Mouse (Mus musculus): ENCODE measurements around the gene Zbtb8b. TPM values are rescaled to one million over a fixed set of nuclear protein-coding genes. Genes with fewer than 3 reads are reported as not detected.

Zbtb8b gene
- polyA plus RNA-seq (2012; rRNA removed) = 5.6 and 6.8 TPM in 2 replicates

DNA sequence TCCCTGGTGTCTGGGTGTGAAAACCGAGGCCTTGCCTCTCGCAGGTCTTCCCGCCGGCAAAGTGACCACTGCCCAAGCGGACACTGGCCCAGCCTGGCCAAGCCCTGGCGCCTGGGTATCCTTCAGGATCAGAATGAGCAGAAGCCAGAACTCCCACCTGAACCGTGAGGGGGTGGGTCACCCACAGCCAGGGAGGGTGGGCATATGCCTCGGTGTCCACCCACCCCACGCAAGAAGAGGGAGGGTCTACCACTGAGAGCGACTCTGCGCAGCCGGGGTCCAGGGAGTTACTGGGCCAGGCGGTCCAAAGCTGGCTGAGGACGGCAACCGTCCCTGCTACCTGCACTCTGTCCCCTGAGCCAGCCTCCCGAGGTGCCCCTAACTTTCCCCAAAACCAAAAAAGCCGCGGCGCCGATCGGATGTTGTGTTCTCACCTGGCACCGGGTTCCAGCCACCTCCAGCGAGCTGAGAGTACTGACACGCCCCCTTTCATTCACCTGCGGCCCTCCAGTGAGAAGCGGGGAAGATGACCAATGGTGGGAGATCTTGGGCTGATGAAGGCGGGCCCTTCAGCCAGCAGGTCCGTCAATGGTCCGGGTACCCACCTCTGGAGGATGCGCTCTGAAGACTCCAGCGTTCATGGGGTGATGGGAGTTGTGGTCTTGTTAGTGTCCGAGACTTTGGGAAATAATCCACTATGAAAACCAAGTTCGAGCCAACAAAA lies at the start of gene Zbtb8b:
TSS of gene Zbtb8b (minus strand) at position 514 of the 724 bp plus-strand sequence.

DNA sequence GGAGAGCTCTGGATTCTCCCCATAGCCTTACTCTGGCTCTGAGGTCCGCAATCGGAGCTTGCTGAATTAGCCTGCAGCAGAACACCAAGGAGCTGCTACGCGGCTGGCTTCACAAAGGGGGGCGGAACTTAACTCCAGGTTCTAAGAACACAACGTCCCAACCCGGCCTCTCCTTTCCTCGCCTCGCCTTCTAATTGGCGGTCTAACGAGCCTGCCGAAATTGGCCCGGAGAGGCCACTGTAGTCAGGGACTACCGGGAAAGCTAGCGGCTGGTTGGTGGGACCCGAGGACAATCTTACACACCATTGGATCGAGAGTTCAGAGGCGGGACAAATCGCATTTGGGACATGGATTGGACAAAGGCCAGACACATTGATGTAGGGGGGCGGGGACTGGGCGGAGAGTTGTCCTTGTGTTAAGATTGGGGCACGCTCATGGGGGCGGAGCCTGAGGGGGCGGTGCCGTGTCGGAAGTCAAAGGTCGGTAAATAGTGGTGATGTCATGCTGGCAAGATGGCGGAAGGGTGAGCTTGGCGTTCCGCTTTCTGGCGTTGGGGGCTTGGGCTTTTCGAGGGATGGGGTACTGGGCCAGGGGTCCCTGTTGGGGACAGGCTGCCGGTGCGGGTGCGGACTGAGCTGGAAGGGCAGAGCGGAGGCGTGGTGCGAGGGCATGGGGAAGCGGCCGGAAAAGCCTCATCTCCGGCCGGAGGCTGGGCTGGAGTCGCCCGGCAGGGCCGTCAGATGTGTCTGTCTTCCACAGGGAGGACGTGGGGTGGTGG lies 20.7 kb upstream of the Zbtb8b start, which contains the start of gene Bsdc1:
TSS of gene Bsdc1 (plus strand) at position 399 of the 778 bp plus-strand sequence.

DNA sequence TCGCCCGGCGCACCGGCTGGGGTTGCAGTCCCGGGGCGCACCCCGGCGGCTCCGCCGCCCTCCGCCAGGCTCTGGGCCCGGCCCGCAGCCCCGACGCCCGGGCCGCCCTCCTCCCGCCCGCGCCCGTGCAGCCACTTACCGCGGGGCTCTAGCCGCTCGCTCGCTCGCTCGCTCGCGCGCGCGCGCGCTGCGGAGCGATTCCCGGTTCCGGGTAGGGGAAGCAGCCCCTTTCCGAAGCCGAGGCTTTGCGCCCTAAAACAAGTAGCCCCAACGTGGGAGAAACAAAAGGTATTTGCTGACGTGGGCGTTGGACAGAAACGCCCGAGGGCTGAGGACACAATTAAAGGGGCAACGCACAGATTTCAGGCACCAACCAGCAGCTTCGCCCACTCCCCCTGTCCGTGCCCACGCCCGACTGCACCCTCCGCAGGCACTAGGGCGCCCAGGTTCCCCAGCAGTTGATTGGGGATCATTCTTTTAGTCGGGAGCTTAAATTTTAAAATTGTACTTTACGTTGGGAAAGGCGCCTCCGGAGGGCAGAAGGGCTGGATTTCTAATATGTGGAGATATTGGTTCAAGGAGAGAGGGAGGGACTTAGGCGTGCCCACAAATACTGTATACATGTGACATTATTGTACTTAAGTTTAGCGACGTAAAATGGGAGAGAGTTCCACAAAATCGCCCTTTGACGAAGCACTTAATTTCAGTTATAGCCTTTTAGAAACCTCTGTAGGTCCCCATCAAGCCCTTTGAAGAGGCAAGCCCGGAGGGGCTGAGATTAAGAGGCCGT lies 62.9 kb downstream of the Zbtb8b start, which contains the start of gene Zbtb8a:
TSS of gene Zbtb8a (minus strand) at position 516 of the 790 bp plus-strand sequence.

Other genes starting within 250 kb of the Zbtb8b start
- gene C77080, start 179.4 kb downstream of the Zbtb8b start, polyA plus RNA-seq (2012; rRNA removed) = 9.8 and 13.8 TPM in 2 replicates
- gene Sync, start 153.2 kb downstream of the Zbtb8b start, polyA plus RNA-seq (2012; rRNA removed) = 0.48 and 1.6 TPM in 2 replicates
- gene Rbbp4, start 105.5 kb downstream of the Zbtb8b start, polyA plus RNA-seq (2012; rRNA removed) = 115 and 134 TPM in 2 replicates
- gene Zbtb8os, start 105.2 kb downstream of the Zbtb8b start, polyA plus RNA-seq (2012; rRNA removed) = 27.3 and 32.9 TPM in 2 replicates
- 16.9 and 18.8 TPM in 2 replicates for gene Zbtb8a, start 62.7 kb downstream of the Zbtb8b start, polyA plus RNA-seq (2012; rRNA removed)
- 28.6 and 30.8 TPM in 2 replicates for gene Bsdc1, start 20.7 kb upstream of the Zbtb8b start, polyA plus RNA-seq (2012; rRNA removed)
- 0.14 and 0.18 TPM in 2 replicates for gene Tssk3, start 50.2 kb upstream of the Zbtb8b start, polyA plus RNA-seq (2012; rRNA removed)
- 0.26 TPM in 1 of 2 replicates, not detected in the other for gene Fam229a, start 50.3 kb upstream of the Zbtb8b start, polyA plus RNA-seq (2012; rRNA removed)
- gene Marcksl1, start 72.7 kb upstream of the Zbtb8b start, polyA plus RNA-seq (2012; rRNA removed) = 1,353 and 1,492 TPM in 2 replicates
- 147 and 152 TPM in 2 replicates for gene Hdac1, start 101.9 kb upstream of the Zbtb8b start, polyA plus RNA-seq (2012; rRNA removed)
- gene Lck, start 132.8 kb upstream of the Zbtb8b start, polyA plus RNA-seq (2012; rRNA removed) = 9.5 TPM in 2 replicates
- gene Fam167b, start 137.7 kb upstream of the Zbtb8b start, polyA plus RNA-seq (2012; rRNA removed) = 0.92 and 2.0 TPM in 2 replicates
- gene Eif3i, start 159.8 kb upstream of the Zbtb8b start, polyA plus RNA-seq (2012; rRNA removed) = 314 and 322 TPM in 2 replicates
- 153 and 164 TPM in 2 replicates for gene Tmem234, start 159.8 kb upstream of the Zbtb8b start, polyA plus RNA-seq (2012; rRNA removed)
- 5.1 and 5.3 TPM in 2 replicates for gene Dcdc2b, start 173.4 kb upstream of the Zbtb8b start, polyA plus RNA-seq (2012; rRNA removed)
- gene Iqcc, start 178.2 kb upstream of the Zbtb8b start, polyA plus RNA-seq (2012; rRNA removed) = 34.5 and 37.2 TPM in 2 replicates
- 126 TPM in 2 replicates for gene Ccdc28b, start 183.1 kb upstream of the Zbtb8b start, polyA plus RNA-seq (2012; rRNA removed)
- 60.4 and 65.8 TPM in 2 replicates for gene Txlna, start 200.2 kb upstream of the Zbtb8b start, polyA plus RNA-seq (2012; rRNA removed)
- gene Kpna6, start 231.9 kb upstream of the Zbtb8b start, polyA plus RNA-seq (2012; rRNA removed) = 35.8 and 38.3 TPM in 2 replicates